Mouse (Mus musculus) left cerebral cortex, adult 2 months (tissue): Measurements from ENCODE around the gene Dusp27. TPM values are rescaled to one million over a fixed set of nuclear protein-coding genes. Genes with fewer than 3 reads are reported as not detected.

Source experiments
- DNase-seq, 2 experiments: peaks; one replicate each; pipeline ENCODE4 v3.0.0; 2021 to 2022; ENCODE audit warnings: low spot score in 2 of 2, mixed read lengths in 1 of 2; ENCODE audit errors: extremely low spot score in 1 of 2
- H3K27ac ChIP-seq: fragments of 200-600 bp; 2 replicates; pipeline ENCODE4 v1.8.1; 2022
- H3K4me3 ChIP-seq: fragments of 200-600 bp; 2 replicates; pipeline ENCODE4 v1.8.1; 2022
- CTCF ChIP-seq: fragments of 200-600 bp; IDR thresholded peaks from 2 replicates; pipeline ENCODE4 v1.8.1; 2022; ENCODE audit warnings: antibody characterized with exemption, mild to moderate bottlenecking, moderate library complexity
- intact Hi-C: fragments of 180-260 bp; cut with DNase I; formaldehyde crosslinking; loops from one replicate; pipeline ENCODE4 v1.15.1; 2025
- total RNA-seq, 2 experiments: library from RNA; stranded (reverse); gene quantifications; 2 replicates each; pipeline ENCODE4 v1.2.3; 2021

The Dusp27 gene
- total RNA-seq, 2 experiments from 2014 or later: 0.12 to 0.16 TPM

DNA sequence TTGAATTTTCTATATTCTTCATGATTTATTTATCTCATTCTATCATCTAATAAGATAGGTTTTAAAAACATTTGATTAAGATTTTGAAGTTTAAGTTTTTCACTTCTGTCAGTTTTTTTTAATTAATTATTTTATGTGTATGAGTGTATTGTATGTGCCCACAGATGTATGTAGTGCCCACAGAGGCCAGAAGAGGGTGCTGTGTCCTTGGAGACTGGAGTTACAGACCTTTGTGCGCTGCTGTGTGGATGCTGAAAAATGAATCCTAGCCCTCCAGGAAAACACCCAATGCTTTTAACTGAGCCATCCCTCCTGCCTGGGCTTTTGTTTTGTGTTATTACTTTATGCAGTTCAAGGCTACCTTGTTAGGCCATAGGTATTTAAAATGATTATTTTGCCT lies 4.7 kb downstream of the Dusp27 start:
- Histone ChIP-seq H3K27ac (no peak overlapping the region), H3K4me3 (no peak overlapping the region)
- TF ChIP-seq CTCF: no peak; the same call in 1 of the 2 replicates
- intact Hi-C loops: no loop called here
- DNase-seq: no peak

DNA sequence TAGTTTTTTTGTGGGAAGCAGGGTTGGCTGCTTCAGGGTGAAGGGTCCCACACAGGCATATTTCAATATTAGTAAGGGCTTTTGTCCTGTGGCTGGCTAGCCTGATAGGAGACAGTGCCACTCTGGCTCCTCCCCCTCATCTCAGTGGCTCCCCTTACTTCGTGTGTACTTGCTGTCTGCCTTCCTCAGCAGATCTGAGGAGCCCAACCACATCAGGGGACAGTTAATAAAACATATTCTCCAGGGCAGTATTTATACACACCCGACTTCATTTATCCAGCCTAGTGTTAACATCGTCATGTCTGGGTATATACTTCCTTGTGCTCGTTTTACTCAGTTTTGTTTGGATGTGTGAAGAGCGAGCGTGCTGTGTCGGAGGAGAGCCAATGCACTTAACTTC lies 5.6 kb downstream of the Dusp27 start:
- TF ChIP-seq CTCF: no peak
- DNase-seq: no peak
- Histone ChIP-seq H3K27ac (no peak overlapping the region), H3K4me3 (no peak overlapping the region)
- intact Hi-C loops: no loop called here

DNA sequence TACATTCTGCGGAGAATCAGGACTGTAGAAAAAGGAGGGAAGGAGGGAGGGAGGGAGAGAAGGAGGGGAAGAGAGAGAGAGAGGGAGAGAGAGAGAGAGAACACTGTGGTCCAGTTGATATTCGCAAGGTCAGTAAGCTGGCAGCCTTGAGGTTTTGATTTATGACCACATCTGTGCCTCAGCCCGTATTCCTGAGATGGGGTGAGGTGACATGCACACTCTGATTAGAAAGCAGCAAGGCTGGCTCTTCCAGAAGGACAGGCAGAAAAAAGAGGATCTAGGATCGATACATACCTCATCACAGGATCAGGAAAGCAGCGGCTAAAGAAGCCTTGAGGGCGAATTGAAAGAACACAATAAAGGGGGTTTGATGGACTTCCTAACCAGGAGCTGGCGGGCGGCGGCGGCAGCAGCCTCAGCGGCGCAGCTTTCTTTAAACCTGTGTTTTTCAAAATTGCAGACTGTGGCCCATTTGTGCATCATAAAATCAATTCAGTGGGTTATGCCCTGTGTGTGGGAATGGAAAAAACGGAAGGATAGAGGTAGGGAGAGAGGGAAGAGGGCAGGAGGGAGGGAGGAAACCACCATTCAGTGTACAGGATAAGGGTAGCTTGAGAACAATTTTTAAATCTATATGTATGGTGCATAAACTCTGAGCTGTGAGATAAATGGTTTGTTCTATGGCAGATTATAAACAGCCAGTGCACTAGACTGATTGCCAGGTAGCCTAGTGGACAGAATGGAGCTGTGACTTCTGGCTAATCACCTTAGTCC lies 9.7 kb downstream of the Dusp27 start:
- no peak overlapping the region for H3K4me3 ChIP-seq
- no peak overlapping the region for H3K27ac ChIP-seq
- intact Hi-C loops: no loop called here
- DNase-seq: no peak
- TF ChIP-seq CTCF: no peak

DNA sequence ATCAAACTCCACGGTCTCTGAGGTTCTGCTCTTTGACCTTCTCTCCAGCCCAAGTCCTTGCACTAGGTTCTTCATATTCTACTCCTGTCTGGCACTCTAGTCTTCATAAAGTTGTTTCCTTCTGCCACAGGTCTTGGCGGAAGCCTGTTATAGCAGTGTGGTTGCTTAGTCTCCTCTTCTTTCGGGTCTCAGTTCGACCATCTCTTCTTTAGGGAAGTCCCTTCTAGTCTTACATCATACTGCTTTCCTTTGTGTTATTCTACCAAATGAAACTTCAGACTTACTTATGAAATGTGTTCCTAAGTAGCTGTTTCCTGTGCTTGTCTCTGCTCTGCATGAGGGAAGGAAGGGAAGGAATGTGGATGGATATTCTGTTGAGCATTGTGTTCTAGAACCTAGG lies 12.0 kb downstream of the Dusp27 start:
- H3K4me3 ChIP-seq: no peak overlapping the region
- no peak overlapping the region for H3K27ac ChIP-seq
- TF ChIP-seq CTCF: no peak
- intact Hi-C loops: no loop called here
- DNase-seq: no peak

DNA sequence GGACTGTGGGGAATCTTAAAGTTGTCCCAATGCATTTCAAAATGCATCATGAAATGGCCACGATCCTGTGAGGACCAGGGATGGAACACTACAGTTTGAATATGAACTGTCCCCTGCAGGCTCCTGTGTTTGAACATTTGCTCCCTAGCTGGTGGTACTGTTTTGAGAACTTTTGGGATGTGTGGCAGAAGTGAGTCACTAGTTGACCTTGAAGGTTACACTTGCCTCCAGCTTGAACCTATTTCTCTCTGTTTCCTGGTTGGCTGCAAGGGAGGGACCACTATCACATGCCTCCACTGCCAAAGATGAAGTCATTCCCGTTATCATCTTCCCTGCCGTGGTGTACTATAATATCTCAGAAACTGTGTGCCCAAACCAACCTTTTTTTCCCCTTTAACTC lies 12.7 kb downstream of the Dusp27 start:
- no peak for DNase-seq

DNA sequence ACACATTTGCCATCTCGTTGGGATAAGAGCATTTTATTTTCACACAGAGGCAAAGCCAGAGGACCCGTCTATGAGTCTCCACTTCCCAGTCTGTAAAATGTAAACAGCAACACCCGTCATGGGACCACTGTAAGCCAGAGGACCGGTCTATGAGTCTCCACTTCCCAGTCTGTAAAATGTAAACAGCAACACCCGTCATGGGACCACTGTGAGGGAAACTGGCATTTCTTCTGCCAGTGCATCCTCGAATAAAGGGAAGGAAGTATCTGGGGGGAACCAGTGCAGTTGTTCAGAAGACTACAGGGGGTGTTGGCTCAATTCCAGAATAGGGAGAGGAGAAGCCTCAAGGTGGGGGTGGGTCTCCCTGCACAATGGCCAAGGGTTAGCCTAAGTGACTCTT lies 22.3 kb downstream of the Dusp27 start:
- intact Hi-C loops: no loop called here
- no peak for TF ChIP-seq CTCF
- no peak overlapping the region for H3K27ac ChIP-seq
- no peak for DNase-seq
- H3K4me3 ChIP-seq: no peak overlapping the region

More for the DNA sequence above, 12.7 kb downstream of the Dusp27 start:
- TF ChIP-seq CTCF: no peak
- Histone ChIP-seq H3K27ac (no peak overlapping the region), H3K4me3 (no peak overlapping the region)
- intact Hi-C loops: no loop called here

DNA sequence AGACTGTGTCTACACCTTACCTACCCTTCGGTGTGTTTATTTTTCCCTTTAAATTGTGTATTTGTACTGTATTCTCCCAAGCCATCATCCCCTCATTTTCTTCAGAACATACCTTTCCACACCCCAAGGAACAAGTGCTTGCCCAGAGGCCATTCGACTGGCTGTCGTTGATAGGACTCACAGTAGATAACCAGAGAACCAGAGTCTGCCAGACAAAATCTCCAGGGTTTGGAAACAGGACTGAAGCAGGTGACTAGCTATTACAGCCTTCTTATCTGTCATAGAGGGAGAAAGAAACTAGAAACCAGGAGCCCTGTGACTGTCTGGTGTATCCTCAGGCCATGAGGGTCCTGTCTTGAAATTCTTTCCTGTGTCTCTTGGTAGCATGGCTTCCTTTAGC lies 22.9 kb downstream of the Dusp27 start:
- no peak for TF ChIP-seq CTCF
- no peak overlapping the region for H3K27ac ChIP-seq
- no peak overlapping the region for H3K4me3 ChIP-seq
- DNase-seq: no peak
- intact Hi-C loops: no loop called here

DNA sequence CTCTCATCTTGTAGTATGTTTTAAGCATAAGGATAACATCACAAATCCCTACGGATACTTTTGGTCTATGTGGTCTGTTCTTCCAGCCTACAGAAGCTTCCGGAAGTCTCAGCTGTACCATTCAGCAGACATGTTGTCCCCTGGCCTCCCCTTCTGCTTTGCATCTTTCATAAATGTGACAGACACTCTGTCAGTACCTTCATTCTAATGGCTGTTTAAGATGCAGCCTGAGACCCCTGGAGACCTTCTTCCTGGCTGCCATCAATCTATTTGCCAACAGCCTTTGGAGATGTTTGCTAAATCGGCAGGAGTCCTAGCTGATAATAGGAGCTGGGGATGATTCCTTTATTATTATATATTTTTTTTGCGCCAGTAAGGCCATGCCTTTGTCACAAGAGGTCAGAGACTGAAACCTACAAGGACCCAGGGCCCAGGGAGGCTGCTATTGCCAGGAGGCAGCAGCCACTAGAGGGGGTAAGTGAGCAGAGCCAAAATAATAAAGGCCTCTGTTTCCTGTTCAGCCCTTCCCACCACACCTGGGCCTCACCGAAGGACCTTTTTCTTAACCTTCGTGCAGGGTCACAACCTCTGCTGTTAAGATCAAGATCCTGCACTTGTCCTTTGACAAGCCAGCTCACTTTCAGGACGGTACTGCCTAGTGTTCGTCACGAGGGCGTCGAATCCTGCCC lies 24.7 kb downstream of the Dusp27 start:
- TF ChIP-seq CTCF: peak; percentile 57
- intact Hi-C loops: no loop called here
- DNase-seq: no peak
- H3K4me3 ChIP-seq: no peak overlapping the region
- no peak overlapping the region for H3K27ac ChIP-seq

DNA sequence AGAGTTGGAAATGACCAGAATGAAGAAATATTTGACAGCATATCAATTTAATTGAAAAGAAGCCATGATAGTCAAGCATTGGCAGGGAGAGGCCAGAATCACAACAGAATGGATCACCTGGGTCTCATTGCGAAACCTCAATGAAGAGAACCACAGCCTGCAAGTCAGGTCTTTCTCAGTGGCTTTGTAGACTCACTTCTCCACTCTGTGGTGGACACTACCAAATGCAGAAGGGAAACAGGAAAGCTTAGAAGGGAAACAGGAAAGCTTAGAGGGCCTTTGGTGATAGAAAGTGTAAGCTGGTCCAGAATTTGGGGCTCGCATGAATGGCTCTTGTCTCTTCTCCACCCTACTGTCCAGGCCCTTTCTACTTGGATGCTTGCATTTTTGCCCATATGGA lies 29.6 kb downstream of the Dusp27 start:
- DNase-seq: no peak
- Histone ChIP-seq H3K4me3 (no peak overlapping the region), H3K27ac (no peak overlapping the region)
- no peak for TF ChIP-seq CTCF
- intact Hi-C loops: no loop called here

DNA sequence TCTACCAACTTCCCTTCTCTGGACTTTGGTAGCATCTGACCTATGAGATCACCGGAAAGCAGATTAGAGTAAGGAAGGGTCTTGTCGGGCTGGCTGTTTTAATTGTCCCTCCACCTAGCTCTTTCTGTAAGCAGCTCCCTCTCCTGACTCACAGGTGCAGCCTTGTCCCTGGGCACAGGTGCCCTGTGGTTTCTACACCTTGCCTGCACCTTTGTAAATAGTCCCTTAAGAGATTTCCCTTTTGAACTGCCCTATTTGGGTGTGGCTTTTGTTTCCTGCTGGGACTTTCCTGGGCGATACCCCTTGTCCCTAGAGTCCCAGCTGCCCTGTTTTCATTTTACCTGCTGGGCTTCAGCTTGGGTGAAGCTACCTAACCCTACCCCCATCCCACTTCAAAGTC lies 33.3 kb downstream of the Dusp27 start:
- intact Hi-C loops: no loop called here
- Histone ChIP-seq H3K27ac (no peak overlapping the region), H3K4me3 (no peak overlapping the region)
- DNase-seq: no peak
- no peak for TF ChIP-seq CTCF

DNA sequence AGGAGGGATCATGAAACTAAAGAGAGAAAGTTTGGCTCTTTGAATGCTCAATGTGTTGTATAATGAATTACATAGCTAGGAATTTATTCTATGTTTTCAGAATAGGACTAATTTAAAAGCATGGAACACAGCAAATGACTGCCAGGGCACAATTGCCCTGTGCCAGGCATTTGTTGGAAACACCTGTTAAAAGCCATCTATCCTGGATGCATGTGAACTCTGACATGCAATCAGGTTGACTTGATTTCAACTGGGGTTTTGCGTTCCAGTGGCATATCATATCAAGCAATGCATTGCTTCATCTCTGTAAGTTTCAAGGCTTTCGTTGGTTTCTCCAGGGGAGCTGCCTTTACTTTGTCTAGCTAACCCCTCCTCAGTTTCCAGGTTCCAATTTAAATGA lies 37.4 kb downstream of the Dusp27 start:
- no peak for DNase-seq
- no peak overlapping the region for H3K4me3 ChIP-seq
- intact Hi-C loops: no loop called here
- TF ChIP-seq CTCF: no peak
- H3K27ac ChIP-seq: no peak overlapping the region

DNA sequence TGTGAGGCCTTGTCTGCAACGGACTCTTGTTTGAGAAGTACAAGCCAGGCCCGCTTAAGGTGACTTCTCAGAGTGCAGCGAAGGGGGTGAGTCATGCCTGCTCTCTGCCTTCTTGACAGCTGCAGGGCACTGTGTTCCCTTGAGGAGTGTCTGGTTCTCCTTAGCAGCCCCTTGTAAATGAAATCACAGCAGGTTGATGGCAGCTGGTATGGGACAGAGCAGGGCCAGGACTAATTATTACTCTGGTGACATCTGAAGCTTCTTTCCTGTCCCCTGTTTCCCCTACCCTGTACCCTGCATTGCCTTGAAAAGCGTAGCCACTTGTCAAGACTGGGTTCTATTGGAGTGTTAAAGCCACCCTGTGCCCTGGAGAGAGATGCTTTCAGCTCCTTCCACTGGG lies 38.0 kb downstream of the Dusp27 start:
- no peak overlapping the region for H3K27ac ChIP-seq
- H3K4me3 ChIP-seq: no peak overlapping the region
- intact Hi-C loops: no loop called here
- no peak for TF ChIP-seq CTCF
- no peak for DNase-seq

DNA sequence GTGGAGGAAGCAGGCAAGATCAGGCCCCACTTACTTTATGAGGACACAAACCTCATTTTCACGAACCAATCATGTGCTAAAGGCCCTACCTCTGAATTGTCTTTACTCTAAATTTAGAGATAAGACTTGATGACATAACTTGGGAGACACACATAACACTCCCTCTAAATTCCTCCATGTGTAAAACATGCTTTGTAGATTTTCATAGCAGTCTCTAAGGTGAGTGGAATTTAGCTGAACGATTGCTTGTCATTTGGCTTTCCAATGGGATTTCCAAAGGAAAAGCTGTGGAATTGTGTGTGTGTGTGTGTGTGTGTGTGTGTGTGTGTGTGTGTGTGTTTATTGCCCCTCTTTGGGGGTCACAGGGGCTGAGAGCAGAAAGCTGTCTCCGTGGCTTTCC lies 38.4 kb downstream of the Dusp27 start:
- Histone ChIP-seq H3K4me3 (no peak overlapping the region), H3K27ac (no peak overlapping the region)
- intact Hi-C loops: no loop called here
- no peak for DNase-seq
- no peak for TF ChIP-seq CTCF
